Mouse (Mus musculus) hindbrain, embryonic 11.5 days (tissue): Measurements from ENCODE around the gene Cd68. TPM values are rescaled to one million over a fixed set of nuclear protein-coding genes. Genes with fewer than 3 reads are reported as not detected.

ENCODE experiments used
- ATAC-seq: fragments of 200-750 bp; cut with Nextera tagmentation; 2 replicates; pipeline ENCODE4 v1.8.0; 2017; ENCODE audit warnings: mild to moderate bottlenecking, moderate TSS enrichment, moderate library complexity; ENCODE audit not compliant: low FRiP score
- DNase-seq: peaks from one replicate; pipeline ENCODE4 v3.0.0-alpha.2; 2015; ENCODE audit warnings: low spot score
- H3K27ac ChIP-seq: fragments of 300-500 bp; sonication (generic); 2 replicates; pipeline ENCODE4 v1.5.1; 2014; ENCODE audit warnings: mild to moderate bottlenecking, low read depth, low read length
- H3K27me3 ChIP-seq: fragments of 300-500 bp; sonication (generic); 2 replicates; pipeline ENCODE4 v1.6.1; 2014; ENCODE audit warnings: mild to moderate bottlenecking, low read length, moderate library complexity, mixed read lengths; ENCODE audit not compliant: control insufficient read depth, insufficient read depth
- H3K36me3 ChIP-seq: fragments of 300-500 bp; sonication (generic); 2 replicates; pipeline ENCODE4 v1.6.1; 2014; ENCODE audit warnings: mild to moderate bottlenecking, low read length, moderate library complexity, mixed read lengths; ENCODE audit not compliant: control insufficient read depth, insufficient read depth
- H3K4me1 ChIP-seq: fragments of 300-500 bp; sonication (generic); replicated peaks from 2 replicates; pipeline ENCODE4 v1.6.1; 2014; ENCODE audit warnings: low read length, mixed read lengths; ENCODE audit not compliant: control insufficient read depth, insufficient read depth
- H3K4me2 ChIP-seq: fragments of 300-500 bp; sonication (generic); replicated peaks from 2 replicates; pipeline ENCODE4 v1.6.1; 2014; ENCODE audit warnings: mild to moderate bottlenecking, low read depth, low read length
- H3K4me3 ChIP-seq: fragments of 300-500 bp; sonication (generic); 2 replicates; pipeline ENCODE4 v1.5.1; 2014; ENCODE audit warnings: low read depth, low read length
- H3K9ac ChIP-seq: fragments of 300-500 bp; sonication (generic); 2 replicates; pipeline ENCODE4 v1.6.1; 2014; ENCODE audit warnings: low read depth, low read length
- H3K9me3 ChIP-seq: fragments of 300-500 bp; sonication (generic); 2 replicates; pipeline ENCODE4 v1.6.1; 2016; ENCODE audit warnings: low read length; ENCODE audit not compliant: control insufficient read depth
- WGBS: fragments of 180-500 bp; shearing (Covaris S2); extraction: QIAGEN DNeasy Blood & Tissue Kit; methylation state at CpG from one replicate; pipeline ENCODE4 v1.1.7; 2014; 5-methylcytosine and 5-hydroxymethylcytosine counted together
- polyA plus RNA-seq: library from polyadenylated mRNA; unstranded; fragments of >200 nt; fragmentation: Nextera tagmentation; extraction: Ambion mirVana; gene quantifications from 2 replicates; pipeline ENCODE4 v1.2.1, GENCODE M21; 2014

Gene Cd68
- polyA plus RNA-seq, 1 experiment from 2014 or later, result 8.2 TPM

DNA sequence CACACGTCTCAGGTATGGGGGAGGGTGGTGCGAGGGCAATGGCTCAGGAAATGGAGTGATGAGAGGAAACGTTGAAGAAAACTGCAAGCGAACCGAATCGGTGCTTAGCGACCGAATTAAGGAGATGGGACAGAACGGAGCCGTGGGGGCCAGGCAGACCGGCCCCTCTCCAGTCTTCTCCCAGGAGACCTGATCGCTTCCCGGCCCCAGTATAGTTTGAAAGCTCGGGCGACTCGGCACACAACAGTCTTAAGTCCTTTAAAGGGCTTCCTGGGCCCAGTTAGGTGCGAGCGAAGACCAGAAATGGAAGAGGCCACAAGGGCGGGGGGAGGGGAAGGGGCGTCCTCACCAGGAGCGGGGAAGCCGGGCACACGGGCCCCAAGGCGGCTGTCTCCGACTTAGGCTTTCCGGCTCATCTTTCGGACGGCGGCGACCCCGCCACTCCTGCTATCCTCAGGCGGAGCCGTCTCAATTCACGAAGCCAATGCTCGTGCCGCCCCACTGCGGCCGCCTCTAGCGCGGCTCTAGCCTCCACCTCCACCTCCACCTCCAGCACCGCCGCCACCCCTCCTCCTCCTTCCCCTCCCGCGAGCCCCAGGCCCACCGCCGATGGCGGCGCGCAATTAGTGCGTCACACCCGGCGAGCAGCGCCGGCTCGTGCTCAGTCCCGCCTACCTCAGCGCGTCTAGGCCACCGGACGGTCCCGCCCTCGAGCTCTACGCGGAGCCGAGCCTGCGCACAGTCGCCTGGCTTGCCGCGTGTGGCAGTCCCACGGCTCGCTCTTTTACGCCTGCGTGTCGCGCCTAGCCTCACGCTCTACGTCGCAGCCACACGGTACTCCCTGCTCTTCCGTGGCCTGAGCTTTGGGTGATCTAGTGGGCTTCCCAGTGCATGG is 15.6 kb upstream of the Cd68 start, which contains the start of gene Senp3:
Senp3 (minus strand) TSS at position 771 of the 895 bp plus-strand sequence.
- under 1% methylated on average over 70 of the region's 80 CpGs for WGBS
- H3K27ac ChIP-seq, result peak within 1 kb of the TSS; percentile 83
- peak within 1 kb of the TSS; percentile 90 for H3K4me2 ChIP-seq
- H3K27me3 ChIP-seq, result no peaks in the 10 kb centered on the region
- peak within 1 kb of the TSS; percentile 73 for H3K4me3 ChIP-seq
- DNase-seq, result peak; percentile 97
- peaks cover 5% of the 10 kb centered on the region; the same call in 1 of the 2 replicates for H3K4me1 ChIP-seq
- peak; percentile 95 for ATAC-seq
- H3K9me3 ChIP-seq, result no peaks in the 10 kb centered on the region
- H3K36me3 ChIP-seq, result peaks cover 2% of the 10 kb centered on the region; the same call in 1 of the 2 replicates
- peak within 1 kb of the TSS; percentile 82 for H3K9ac ChIP-seq

DNA sequence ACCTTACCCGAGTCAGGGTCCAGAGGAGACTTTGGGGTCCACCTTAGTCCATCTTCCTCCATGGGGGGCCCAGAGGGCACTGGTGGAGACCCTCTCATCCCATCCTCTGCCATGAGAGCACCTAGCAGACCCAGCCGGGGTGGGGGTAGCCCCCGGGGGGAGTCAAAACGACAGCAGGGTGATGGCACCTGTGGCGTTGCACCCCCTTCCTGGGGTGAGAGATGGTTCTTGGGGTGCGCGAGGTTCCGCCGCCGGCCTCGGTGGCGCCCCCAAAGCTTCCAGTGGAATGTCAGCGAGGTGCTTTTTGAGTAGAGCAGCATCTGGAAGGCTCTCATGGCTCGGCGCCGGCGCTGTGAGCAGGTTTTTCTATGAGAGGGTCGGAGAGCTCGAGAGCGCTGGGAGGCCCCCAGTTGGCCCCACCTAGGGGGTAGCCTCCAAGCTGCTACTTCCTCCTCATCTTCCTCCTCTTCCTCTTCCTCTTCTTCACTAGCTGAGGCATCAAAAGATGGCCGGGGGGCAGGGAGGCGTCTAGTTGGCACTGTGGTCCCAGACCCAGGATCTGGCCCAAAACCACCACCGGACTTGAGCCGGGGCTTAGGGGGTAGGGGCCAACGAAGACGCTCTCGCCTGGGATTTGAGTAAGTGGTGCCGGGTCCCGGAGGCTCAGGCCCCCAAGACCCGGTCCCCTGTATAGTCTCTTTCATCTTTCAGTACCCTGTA is 14.3 kb upstream of the Cd68 start:
- Histone ChIP-seq H3K4me2 (peak overlapping the region; percentile 90; the same call in 1 of the 2 replicates), H3K9me3 (no peaks in the 10 kb centered on the region), H3K4me1 (peaks cover 5% of the 10 kb centered on the region; the same call in 1 of the 2 replicates), H3K4me3 (no peak overlapping the region), H3K27me3 (no peaks in the 10 kb centered on the region), H3K27ac (no peak overlapping the region), H3K36me3 (peaks cover 7% of the 10 kb centered on the region; the same call in 1 of the 2 replicates), H3K9ac (no peak overlapping the region)
- WGBS, result 92% methylated on average over 30 of the region's 30 CpGs
- ATAC-seq (no peak), DNase-seq (no peak)

DNA sequence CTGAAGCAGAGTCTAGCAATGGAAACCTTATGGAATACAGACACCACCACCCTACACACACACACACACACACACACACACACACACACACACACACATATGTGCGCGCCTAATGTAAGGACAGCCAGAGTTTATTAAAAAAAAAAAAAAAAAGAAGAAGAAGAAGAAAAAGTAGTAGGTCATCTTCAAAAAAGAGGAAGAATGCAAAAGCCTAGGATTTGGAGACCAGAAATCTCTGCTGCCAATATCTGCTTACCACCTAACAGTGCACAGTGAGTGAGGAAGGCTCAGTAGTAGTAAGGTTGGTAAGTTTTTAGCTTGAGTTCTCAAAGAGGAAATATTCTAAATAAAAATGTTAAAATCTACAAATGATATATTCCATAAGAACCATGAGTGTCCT is 13.2 kb upstream of the Cd68 start:
- Histone ChIP-seq H3K4me3 (no peak overlapping the region), H3K4me1 (peaks cover 5% of the 10 kb centered on the region; the same call in 1 of the 2 replicates)

DNA sequence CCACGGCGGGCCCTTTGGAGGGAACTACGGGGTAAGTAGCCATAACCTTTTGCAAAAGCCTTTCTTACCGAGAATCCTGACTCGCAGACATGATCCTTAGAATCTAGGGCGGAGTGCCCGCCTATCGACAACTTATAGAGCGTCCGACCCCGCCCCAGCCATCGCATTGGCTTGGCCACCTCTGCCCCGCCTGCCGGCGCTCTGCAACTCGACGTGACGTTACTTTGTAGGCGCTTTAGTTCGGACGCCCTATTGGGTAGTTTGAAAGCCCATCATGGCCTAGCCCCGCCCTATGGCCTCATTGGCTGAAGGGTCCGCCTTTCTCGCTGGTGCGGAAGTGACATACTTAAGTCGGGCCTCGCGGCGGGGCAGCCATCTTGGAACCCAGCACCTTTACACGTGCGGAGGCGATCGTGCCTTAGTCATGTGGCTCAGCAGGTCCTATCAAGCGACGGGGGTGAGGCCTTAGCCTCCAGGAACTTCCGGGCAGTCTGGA is 6.3 kb upstream of the Cd68 start, which contains the start of gene Eif4a1:
Eif4a1 (minus strand) TSS at position 213 of the 496 bp plus-strand sequence.
- H3K4me3 ChIP-seq, result peak within 1 kb of the TSS; percentile 87
- H3K9ac ChIP-seq, result peak within 1 kb of the TSS; percentile 96
- ATAC-seq (peak; percentile 99), DNase-seq (peak; percentile 100)
- H3K4me2 ChIP-seq, result peak within 1 kb of the TSS; percentile 88
- under 1% methylated on average over 36 of the region's 36 CpGs for WGBS
- H3K36me3 ChIP-seq, result peaks cover 31% of the 10 kb centered on the region
- H3K27ac ChIP-seq, result peak within 1 kb of the TSS; percentile 93
- H3K9me3 ChIP-seq, result no peaks in the 10 kb centered on the region
- no peaks in the 10 kb centered on the region; the same call in 1 of the 2 replicates for H3K4me1 ChIP-seq
- no peaks in the 10 kb centered on the region for H3K27me3 ChIP-seq

More for the DNA sequence above, 13.2 kb upstream of the Cd68 start:
- no peak overlapping the region for H3K9ac ChIP-seq
- DNase-seq (no peak), ATAC-seq (no peak)
- 86% methylated on average over 2 of the region's 2 CpGs for WGBS
- H3K4me2 ChIP-seq, result no peak overlapping the region
- no peaks in the 10 kb centered on the region for H3K9me3 ChIP-seq
- H3K36me3 ChIP-seq, result peaks cover 9% of the 10 kb centered on the region; the same call in 1 of the 2 replicates
- H3K27ac ChIP-seq, result no peak overlapping the region
- H3K27me3 ChIP-seq, result no peaks in the 10 kb centered on the region

DNA sequence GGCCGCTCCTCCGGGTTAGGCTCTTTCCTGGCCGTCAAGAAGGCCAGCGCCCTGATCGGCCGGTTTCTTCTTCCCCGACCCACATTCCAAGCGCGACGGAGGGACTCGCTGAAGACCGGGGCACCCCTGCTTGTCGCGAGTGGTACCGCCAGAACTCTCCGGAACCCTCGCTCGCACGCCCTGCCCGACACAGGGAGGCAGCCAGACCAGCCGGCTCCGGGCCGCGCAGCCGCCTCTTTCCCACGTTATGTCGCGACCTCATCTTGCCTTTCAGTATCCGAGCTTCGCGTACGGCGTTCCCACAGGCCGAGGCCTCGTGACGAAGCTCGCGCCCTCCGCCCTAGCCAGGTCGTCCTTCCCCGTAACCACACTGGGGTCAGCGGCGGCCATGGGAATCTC is 5.8 kb upstream of the Cd68 start:
- no peaks in the 10 kb centered on the region for H3K9me3 ChIP-seq
- peak overlapping the region; percentile 96 for H3K9ac ChIP-seq
- no peaks in the 10 kb centered on the region for H3K27me3 ChIP-seq
- no peaks in the 10 kb centered on the region; the same call in 1 of the 2 replicates for H3K4me1 ChIP-seq
- WGBS, result under 1% methylated on average over 26 of the region's 43 CpGs
- H3K27ac ChIP-seq, result peak overlapping the region; percentile 93
- ATAC-seq, result peak; percentile 6; the same call in 1 of the 2 replicates
- H3K4me2 ChIP-seq, result peak overlapping the region; percentile 88
- H3K36me3 ChIP-seq, result peaks cover 30% of the 10 kb centered on the region
- peak overlapping the region; percentile 87 for H3K4me3 ChIP-seq
- no peak for DNase-seq

DNA sequence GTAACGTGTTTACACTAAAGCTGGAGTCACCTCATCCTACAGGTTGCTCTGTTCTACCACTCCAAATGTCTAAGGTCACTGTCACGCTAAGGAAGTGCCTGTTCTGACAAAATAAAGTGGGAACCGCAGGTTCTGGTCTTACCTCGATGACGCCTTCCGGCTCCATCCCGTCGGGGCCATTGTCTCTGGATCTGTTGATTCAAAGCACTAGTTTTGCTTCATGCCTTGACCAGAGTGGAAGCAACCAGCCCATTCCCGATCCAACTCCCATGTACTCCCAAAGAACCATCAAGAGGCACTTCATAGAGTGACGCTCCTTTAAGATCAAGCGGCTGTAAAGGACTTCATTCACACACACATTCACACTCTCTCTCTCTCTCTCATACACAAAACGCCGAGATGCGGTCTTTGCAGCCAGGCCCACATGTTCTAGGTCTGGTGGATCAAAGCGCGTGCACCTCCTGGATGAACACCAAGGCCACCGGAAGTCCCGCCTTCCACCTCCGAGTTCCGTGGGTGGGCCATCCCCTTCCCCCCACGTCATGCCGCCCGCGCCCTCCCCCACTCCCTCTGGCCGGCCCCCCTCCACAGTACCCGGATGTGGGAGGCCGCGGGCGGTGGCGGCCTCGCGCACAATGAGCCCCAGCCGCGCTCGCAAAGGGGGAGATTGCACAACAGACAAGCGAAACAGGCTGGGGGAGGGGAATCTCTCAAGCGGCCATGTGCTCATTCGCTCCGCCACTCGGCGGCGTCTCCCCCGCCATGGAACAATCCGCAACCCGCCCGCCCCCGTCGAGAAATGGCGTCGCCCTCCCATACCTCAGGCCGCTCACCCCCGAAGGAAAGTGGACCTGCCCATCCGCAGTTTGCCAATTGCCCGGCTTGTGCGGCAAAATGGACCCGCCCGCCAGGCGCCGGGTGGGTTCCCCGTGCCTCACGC is 5.1 kb upstream of the Cd68 start:
- Histone ChIP-seq H3K4me2 (peak overlapping the region; percentile 88), H3K4me3 (peak overlapping the region; percentile 87), H3K9me3 (no peaks in the 10 kb centered on the region), H3K27me3 (no peaks in the 10 kb centered on the region), H3K9ac (peak overlapping the region; percentile 96), H3K27ac (peak overlapping the region; percentile 93), H3K36me3 (peaks cover 24% of the 10 kb centered on the region), H3K4me1 (no peaks in the 10 kb centered on the region; the same call in 1 of the 2 replicates)
- peak; percentile 75 for ATAC-seq
- WGBS, result 2% methylated on average over 48 of the region's 61 CpGs
- DNase-seq, result peak; percentile 97

DNA sequence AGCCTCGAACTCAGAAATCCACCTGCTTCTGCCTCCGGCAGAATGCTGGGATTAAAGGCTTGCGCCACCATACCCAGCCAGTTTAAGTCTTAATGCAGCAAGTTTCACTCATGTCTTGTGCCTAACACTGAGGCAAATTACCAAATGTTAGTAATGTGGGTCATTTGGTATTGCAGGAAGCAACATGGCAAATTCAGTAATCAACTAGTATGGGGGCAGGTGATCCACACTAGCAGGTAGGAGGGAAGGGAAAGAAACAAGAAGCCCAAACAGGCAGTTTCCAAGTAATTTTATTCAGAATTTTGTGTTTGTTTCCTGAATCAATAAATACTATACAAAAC is 682 bp upstream of the Cd68 start:
- no peak overlapping the region for H3K27ac ChIP-seq

More for the DNA sequence above, 682 bp upstream of the Cd68 start:
- Histone ChIP-seq H3K4me3 (no peak overlapping the region), H3K36me3 (peaks cover 19% of the 10 kb centered on the region), H3K27me3 (no peaks in the 10 kb centered on the region), H3K4me2 (no peak overlapping the region), H3K9ac (no peak overlapping the region), H3K9me3 (no peaks in the 10 kb centered on the region), H3K4me1 (peaks cover 4% of the 10 kb centered on the region; the same call in 1 of the 2 replicates)
- ATAC-seq (no peak), DNase-seq (no peak)
- 87% methylated on average over 3 of the region's 3 CpGs for WGBS
